Comparison of ENCODE assay signal across 16 mouse cellular contexts in the genomic region with DNA sequence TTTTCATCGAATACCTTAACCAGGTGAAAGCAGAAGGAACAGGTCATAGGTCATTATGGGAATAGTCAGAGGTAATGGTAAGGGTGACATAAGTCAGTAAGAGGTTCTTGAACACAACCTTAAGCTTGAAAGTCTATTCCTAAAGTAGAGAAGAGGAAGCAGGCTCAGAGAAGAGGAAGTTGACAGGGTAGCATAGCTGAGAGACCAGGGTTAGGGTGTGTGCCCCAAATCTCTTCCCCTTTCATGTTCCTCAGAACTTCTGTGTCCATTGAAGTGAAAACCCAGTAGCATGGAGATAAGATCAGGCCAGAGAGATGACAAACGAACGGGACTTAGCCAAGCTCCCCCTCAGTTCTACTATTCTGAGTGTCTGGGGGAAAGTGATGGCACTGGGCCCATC. TPM values are rescaled to one million over a fixed set of nuclear protein-coding genes. Genes with fewer than 3 reads are reported as not detected.
DNase-seq lines count a peak whose midpoint lies in the region; ATAC-seq lines count a peak whose summit lies in the region.
"Had no signal": no experiment of that assay in that cellular context is flagged by ENCODE, and none has a peak within 500 bp of the region (broad histone marks: within the 10 kb centered on the region; RNA-seq: fewer than 3 reads in every experiment).

No protein-coding gene starts in this region.

- DNase-seq in heart, adult 11 months, result peak; percentile 91
- DNase-seq in spleen, postnatal 36 days (ENCODE audit: low spot score in 2 of 2), result peak; percentile 76 to 79
- no peak for DNase-seq in spleen, postnatal 14 days (ENCODE audit: low spot score in 2 of 2)
- no peak for DNase-seq in midbrain, embryonic 14.5 days
- no peak for DNase-seq in forebrain, embryonic 10.5 days (ENCODE audit: extremely low spot score, low spot score)
- DNase-seq: adrenal gland, postnatal 14 days; cerebellum, postnatal 10 days; gastrocnemius, postnatal 14 days; right cerebral cortex, postnatal 4 days had no signal

- no peaks in the 10 kb centered on the region for H3K79me2 ChIP-seq in macrophage (ENCODE audit: inconsistent target)

- H3K4me1 ChIP-seq in heart, embryonic 11.5 days (ENCODE audit: control insufficient read depth, insufficient read depth, low read length), result no peaks in the 10 kb centered on the region
- no peaks in the 10 kb centered on the region for H3K4me1 ChIP-seq in midbrain, embryonic 14.5 days (ENCODE audit: control insufficient read depth, insufficient read depth, low read length)
- H3K4me1 ChIP-seq in forebrain, embryonic 10.5 days, result no peaks in the 10 kb centered on the region; the same call in 1 of the 2 replicates
- H3K4me1 ChIP-seq in hindbrain, embryonic 12.5 days, result 0 out of 2 replicates have a peak, but pooled peaks cover 4% of the 10 kb centered on the region
- H3K4me1 ChIP-seq: neural tube, embryonic 12.5 days had no signal

- H3K9me3 ChIP-seq in heart, embryonic 11.5 days (replicated peaks; ENCODE audit: control insufficient read depth, low read length), result no peaks in the 10 kb centered on the region
- H3K9me3 ChIP-seq in midbrain, embryonic 14.5 days (ENCODE audit: control insufficient read depth, low read length), result no peaks in the 10 kb centered on the region
- H3K9me3 ChIP-seq in forebrain, embryonic 10.5 days, result no peaks in the 10 kb centered on the region
- no peaks in the 10 kb centered on the region for H3K9me3 ChIP-seq in hindbrain, embryonic 12.5 days (replicated peaks)
- H3K9me3 ChIP-seq: limb, embryonic 15.5 days; neural tube, embryonic 12.5 days had no signal

- H3K4me2 ChIP-seq in heart, embryonic 11.5 days, result no peak overlapping the region
- H3K4me2 ChIP-seq in midbrain, embryonic 14.5 days (ENCODE audit: low read length), result no peak overlapping the region
- H3K4me2 ChIP-seq in hindbrain, embryonic 12.5 days (replicated peaks), result no peak overlapping the region
- H3K4me2 ChIP-seq: limb, embryonic 15.5 days; neural tube, embryonic 12.5 days had no signal

- ATAC-seq in heart, embryonic 11.5 days (replicated peaks; ENCODE audit: insufficient number of reproducible peaks, low FRiP score, low TSS enrichment), result no peak
- no peak for ATAC-seq in midbrain, embryonic 14.5 days (ENCODE audit: low FRiP score, low TSS enrichment)
- ATAC-seq in hindbrain, embryonic 12.5 days (ENCODE audit: low FRiP score), result no peak
- ATAC-seq: midbrain, embryonic 16.5 days had no signal

- H3K9ac ChIP-seq in heart, embryonic 11.5 days (ENCODE audit: low read depth, low read length), result no peak overlapping the region
- H3K9ac ChIP-seq in midbrain, embryonic 14.5 days (replicated peaks; ENCODE audit: low read length), result no peak overlapping the region
- no peak overlapping the region for H3K9ac ChIP-seq in hindbrain, embryonic 12.5 days
- H3K9ac ChIP-seq: limb, embryonic 15.5 days; neural tube, embryonic 12.5 days had no signal

- 53% methylated on average over 3 of the region's 3 CpGs for WGBS in heart, embryonic 11.5 days (ENCODE audit: insufficient replicate concordance)
- WGBS in macrophage (ENCODE audit: missing documents), result 8% methylated on average over 3 of the region's 3 CpGs
- 86% methylated on average over 3 of the region's 3 CpGs for WGBS in midbrain, embryonic 14.5 days
- 92% methylated on average over 3 of the region's 3 CpGs for WGBS in forebrain, embryonic 10.5 days
- 84% methylated on average over 3 of the region's 3 CpGs for WGBS in hindbrain, embryonic 12.5 days

- H3K36me3 ChIP-seq in heart, embryonic 11.5 days (ENCODE audit: control insufficient read depth, insufficient read depth, low read length), result no peaks in the 10 kb centered on the region
- no peaks in the 10 kb centered on the region for H3K36me3 ChIP-seq in macrophage (ENCODE audit: inconsistent target)
- H3K36me3 ChIP-seq in midbrain, embryonic 14.5 days (ENCODE audit: control insufficient read depth, insufficient read depth, low read length), result no peaks in the 10 kb centered on the region
- H3K36me3 ChIP-seq in forebrain, embryonic 10.5 days (replicated peaks), result no peaks in the 10 kb centered on the region
- H3K36me3 ChIP-seq in hindbrain, embryonic 12.5 days, result no peaks in the 10 kb centered on the region
- H3K36me3 ChIP-seq: limb, embryonic 15.5 days; neural tube, embryonic 12.5 days had no signal

- no peak overlapping the region for H3K27ac ChIP-seq in heart, embryonic 11.5 days (ENCODE audit: low read depth, low read length)
- H3K27ac ChIP-seq in macrophage, result peak overlapping the region; percentile 31
- no peak overlapping the region for H3K27ac ChIP-seq in midbrain, embryonic 14.5 days (replicated peaks; ENCODE audit: low read depth, low read length)
- no peak overlapping the region for H3K27ac ChIP-seq in forebrain, embryonic 10.5 days
- H3K27ac ChIP-seq in hindbrain, embryonic 12.5 days, result no peak overlapping the region
- H3K27ac ChIP-seq: kidney, postnatal 0 days; limb, embryonic 15.5 days; neural tube, embryonic 12.5 days had no signal

- no peak overlapping the region for H3K4me3 ChIP-seq in heart, embryonic 11.5 days (ENCODE audit: low read depth, low read length)
- H3K4me3 ChIP-seq in macrophage (ENCODE audit: inconsistent target), result no peak overlapping the region
- H3K4me3 ChIP-seq in midbrain, embryonic 14.5 days (replicated peaks; ENCODE audit: low read depth, low read length), result no peak overlapping the region
- no peak overlapping the region for H3K4me3 ChIP-seq in forebrain, embryonic 10.5 days
- no peak overlapping the region for H3K4me3 ChIP-seq in hindbrain, embryonic 12.5 days
- H3K4me3 ChIP-seq: limb, embryonic 15.5 days; neural tube, embryonic 12.5 days had no signal

- H3K27me3 ChIP-seq in heart, embryonic 11.5 days (ENCODE audit: control insufficient read depth, insufficient read depth, low read length), result no peaks in the 10 kb centered on the region
- no peaks in the 10 kb centered on the region for H3K27me3 ChIP-seq in midbrain, embryonic 14.5 days (ENCODE audit: control insufficient read depth, insufficient read depth, low read length)
- no peaks in the 10 kb centered on the region for H3K27me3 ChIP-seq in forebrain, embryonic 10.5 days (ENCODE audit: poor library complexity, severe bottlenecking)
- H3K27me3 ChIP-seq in hindbrain, embryonic 12.5 days, result no peaks in the 10 kb centered on the region
- H3K27me3 ChIP-seq: limb, embryonic 15.5 days; neural tube, embryonic 12.5 days had no signal

RNA-seq across cellular contexts. Expression of a gene that starts 23.5 kb away (rescaled TPM):
- 22.1 and 31.4 TPM in 2 replicates for polyA plus RNA-seq in heart, embryonic 11.5 days (2014; fragmentation: Nextera tagmentation; extraction: Ambion mirVana)
- total RNA-seq in macrophage (2018; cell fraction: chromatin; rRNA removed), result 10 to 100 TPM in 6 of 26 experiments, 1 to 10 TPM in 18, under 1 TPM in 2; 0.59 to 15.4 (median 5.3) TPM
- 1 to 10 TPM in 22 of 26 experiments, under 1 TPM in 4; 0.85 to 9.4 (median 2.8) TPM for total RNA-seq in macrophage (2018; cell fraction: cytosol; rRNA removed)
- 10 to 100 TPM in 8 of 26 experiments, 1 to 10 TPM in 17, under 1 TPM in 1; 0.83 to 20.4 (median 5.2) TPM for total RNA-seq in macrophage (2018; cell fraction: nucleus; rRNA removed)
- 2.0 to 6.5 TPM (median 2.1 TPM) in 3 replicates for polyA plus RNA-seq in macrophage (2018)
- polyA plus RNA-seq in midbrain, embryonic 14.5 days (2014; fragmentation: Nextera tagmentation; extraction: Ambion mirVana), result 11.8 and 17.5 TPM in 2 replicates
- polyA plus RNA-seq in forebrain, embryonic 10.5 days (2016; fragmentation: Nextera tagmentation; extraction: Ambion mirVana), result 5.6 and 7.4 TPM in 2 replicates
- 16.5 and 18.3 TPM in 2 replicates for polyA plus RNA-seq in hindbrain, embryonic 12.5 days (2016; fragmentation: Nextera tagmentation; extraction: Ambion mirVana)

Comparison
In these comparisons a context has a peak if more than half of its experiments do, and no peak if none do; other contexts are left out.
1. DNase-seq: peak in heart, adult 11 months (single experiment) and spleen, postnatal 36 days (2 of 2); none in spleen, postnatal 14 days (0 of 2), midbrain, embryonic 14.5 days (single experiment) and forebrain, embryonic 10.5 days (single experiment).